Mouse (Mus musculus) layer of hippocampus, adult 18-20 months (tissue): ENCODE results near the gene Calm1. TPM values are rescaled to one million over a fixed set of nuclear protein-coding genes. Genes with fewer than 3 reads are reported as not detected.

ENCODE experiments used
- DNase-seq, 2 experiments: peaks; one replicate each; pipeline ENCODE4 v3.0.0; 2022; ENCODE audit warnings: low spot score in 2 of 2
- total RNA-seq, 2 experiments: library from RNA; stranded (reverse); gene quantifications; 2 replicates each; pipeline ENCODE4 v1.2.3; 2021

Gene Calm1
- total RNA-seq, 2 experiments from 2014 or later: 2,031 to 2,127 TPM

- DNase-seq: no peak
Observed at GRCm38 (mm10) chr12:100222322-100222993, 23.2 kb downstream of the Calm1 start.

- DNase-seq: no peak
Observed at GRCm38 (mm10) chr12:100223531-100223930, 24.3 kb downstream of the Calm1 start.

- DNase-seq: no peak
Observed at GRCm38 (mm10) chr12:100225196-100225595, 26.0 kb downstream of the Calm1 start.

GRCm38 (mm10) chr12:100226073-100226472 is 26.8 kb downstream of the Calm1 start:
- no peak for DNase-seq

DNA sequence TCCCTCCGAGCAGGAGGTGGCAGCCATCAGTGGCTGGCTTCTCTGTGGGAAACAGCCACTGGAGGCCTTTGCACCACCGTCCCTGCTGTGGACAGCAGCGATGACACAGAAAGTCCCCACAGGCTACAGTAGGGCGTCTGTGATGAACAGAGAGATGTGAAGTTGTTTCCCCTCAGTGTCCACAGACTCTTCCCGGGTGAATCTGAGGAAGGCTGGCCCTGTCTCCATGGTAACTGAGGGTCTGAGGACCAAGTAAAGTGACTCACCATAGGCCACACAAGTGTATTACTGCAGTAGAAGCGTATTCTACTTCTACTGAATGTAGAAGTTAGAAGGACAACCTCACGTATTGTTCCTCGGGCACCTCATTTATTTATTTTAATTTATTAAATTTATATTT is 27.4 kb downstream of the Calm1 start:
- DNase-seq: no peak

- DNase-seq: no peak
Observed at GRCm38 (mm10) chr12:100228041-100228725, 28.9 kb downstream of the Calm1 start.

DNA sequence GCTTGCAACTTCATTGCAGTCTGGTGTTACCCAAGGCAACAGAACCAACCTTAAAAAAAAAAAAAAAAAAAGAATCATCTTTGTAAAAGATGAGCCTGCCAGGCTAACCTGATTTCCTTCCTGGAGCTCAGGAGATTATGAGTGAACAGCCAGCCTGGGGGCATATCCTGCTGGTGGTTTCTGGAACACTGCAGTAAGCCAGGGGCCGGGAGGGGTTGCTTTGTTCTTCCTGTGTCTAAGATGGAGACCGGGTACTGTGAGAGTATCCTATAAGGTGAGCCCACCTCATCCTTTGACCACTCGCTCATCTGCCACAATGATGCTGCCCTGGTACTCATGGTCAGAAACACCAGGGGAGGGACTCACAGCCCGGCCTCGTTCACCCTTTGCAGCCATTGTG is 35.0 kb downstream of the Calm1 start:
- no peak for DNase-seq

GRCm38 (mm10) chr12:100234919-100235318 is 35.7 kb downstream of the Calm1 start:
- no peak for DNase-seq

DNA sequence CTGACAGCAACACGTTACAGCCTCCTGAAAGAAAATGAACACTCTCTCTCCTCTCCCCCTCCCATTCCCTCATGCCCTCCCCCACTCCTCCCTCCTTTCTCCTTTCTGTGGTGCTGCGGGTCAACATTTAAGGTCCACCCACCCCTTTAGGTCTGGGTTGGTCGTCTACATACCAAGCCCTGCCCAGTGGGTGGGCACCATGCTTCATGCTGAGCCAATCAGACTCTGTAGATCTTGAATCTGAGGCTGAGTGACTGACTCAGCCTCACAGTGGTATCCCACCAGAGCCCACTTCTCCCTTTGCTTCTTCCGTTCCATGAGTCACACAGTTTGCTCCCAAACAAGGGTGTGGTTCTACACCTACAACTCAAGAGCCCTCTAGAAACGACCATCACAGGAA is 36.2 kb downstream of the Calm1 start:
- DNase-seq: no peak

DNA sequence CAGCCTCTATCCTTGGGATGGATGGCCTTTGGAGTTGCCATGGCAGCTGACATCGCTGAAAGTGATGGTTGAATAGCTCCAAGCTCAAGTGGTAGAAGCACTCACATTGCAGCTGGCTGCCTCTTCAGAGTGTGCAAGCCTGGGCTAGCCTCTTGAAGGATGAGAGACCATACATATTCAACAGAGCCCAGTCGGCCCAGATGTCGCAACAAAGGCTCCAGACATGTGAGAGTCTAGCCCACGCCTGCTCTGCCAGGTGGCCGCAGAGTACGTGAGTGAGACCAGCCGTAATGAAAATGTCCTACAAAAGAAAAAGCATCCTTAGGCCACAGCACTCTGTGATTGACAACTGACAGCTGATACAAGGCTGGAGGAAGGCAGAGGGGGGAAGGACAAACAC is 40.2 kb downstream of the Calm1 start:
- DNase-seq: no peak

DNA sequence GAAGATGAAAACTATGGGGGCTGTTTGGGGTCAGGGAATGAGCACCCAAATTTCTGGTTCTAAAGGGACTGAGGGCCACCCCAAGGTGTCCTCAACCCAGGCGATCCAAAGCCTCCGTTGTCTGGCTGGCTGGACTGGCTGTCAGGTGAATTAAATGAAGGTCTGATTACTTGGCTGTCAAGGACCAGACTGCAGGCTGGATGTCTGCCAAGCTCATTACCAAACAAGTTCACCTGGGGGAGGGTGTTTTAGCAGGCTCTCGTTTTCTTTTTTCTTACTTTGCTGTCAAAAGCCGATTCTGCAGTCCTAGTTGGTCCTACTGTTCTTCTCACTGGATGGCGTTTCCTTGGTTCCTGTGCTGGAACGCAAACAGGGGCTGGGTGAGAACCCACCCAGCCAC is 40.6 kb downstream of the Calm1 start:
- DNase-seq: no peak

GRCm38 (mm10) chr12:100241911-100242796 is 42.9 kb downstream of the Calm1 start:
- peak; percentile 71 to 87 for DNase-seq

DNA sequence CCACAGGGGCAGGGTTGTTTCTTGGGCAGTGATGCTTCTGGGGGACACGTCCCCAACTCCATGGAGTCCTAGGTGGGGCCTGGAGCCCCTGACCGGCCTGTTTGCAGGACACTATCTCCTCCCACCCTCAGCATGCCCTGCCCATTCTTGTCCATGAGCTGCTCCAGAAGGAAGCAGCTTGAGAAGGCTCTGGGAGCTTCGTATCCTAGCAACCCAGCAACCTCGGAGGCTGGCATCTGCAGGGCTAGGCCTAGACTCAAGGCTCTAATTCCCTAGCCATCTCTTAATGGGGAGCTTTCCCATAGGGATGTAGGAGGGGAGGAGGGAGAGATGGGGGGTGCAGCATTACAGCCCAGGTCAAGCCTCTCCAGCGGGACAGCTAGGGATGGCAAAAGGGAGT is 45.3 kb downstream of the Calm1 start:
- DNase-seq: peak in 1 of 2 experiments; percentile 48

GRCm38 (mm10) chr12:100249170-100249569 is 49.9 kb downstream of the Calm1 start:
- DNase-seq: no peak

GRCm38 (mm10) chr12:100254471-100254870 is 55.2 kb downstream of the Calm1 start:
- peak in 1 of 2 experiments; percentile 57 for DNase-seq

GRCm38 (mm10) chr12:100255441-100255949 is 56.3 kb downstream of the Calm1 start:
- DNase-seq: no peak

DNA sequence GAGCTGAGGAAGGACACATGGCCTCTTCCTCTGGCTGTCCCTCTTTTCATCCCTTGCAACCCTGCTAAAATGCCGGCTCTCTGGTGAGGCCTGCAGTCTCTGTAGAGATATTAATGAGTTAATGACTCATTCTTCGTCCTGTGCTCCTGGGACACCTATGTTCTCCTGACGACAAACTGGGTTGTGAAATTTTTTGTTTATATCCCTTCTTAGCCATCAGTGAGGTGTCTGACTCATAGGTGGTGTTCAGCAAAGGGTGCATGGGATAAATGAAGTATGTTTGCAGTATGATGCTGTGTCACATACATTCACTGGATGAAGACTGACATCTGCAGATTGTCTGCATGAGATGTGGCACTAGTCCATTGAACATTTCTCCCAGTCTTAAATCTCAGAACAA is 58.5 kb downstream of the Calm1 start:
- no peak for DNase-seq
